Mouse (Mus musculus): ENCODE results near the gene Exosc7. TPM values are rescaled to one million over a fixed set of nuclear protein-coding genes. Genes with fewer than 3 reads are reported as not detected.

Exosc7 gene
- polyA plus RNA-seq, 1 experiment from 2014 or later: 137 TPM

- Histone ChIP-seq H3K27ac (ENCODE audit: low read length) (no peak overlapping the region), H3K36me3 (ENCODE audit: insufficient read depth, low read length) (peaks cover 66% of the 10 kb centered on the region), H3K9me3 (ENCODE audit: low read length) (no peaks in the 10 kb centered on the region; the same call in 1 of the 2 replicates), H3K4me2 (replicated peaks; ENCODE audit: low read depth, low read length) (no peak overlapping the region), H3K9ac (replicated peaks; ENCODE audit: low read length) (no peak overlapping the region), H3K4me1 (ENCODE audit: insufficient read depth, low read length) (peaks cover 7% of the 10 kb centered on the region), H3K4me3 (ENCODE audit: low read length) (no peak overlapping the region), H3K27me3 (ENCODE audit: insufficient read depth, low read length) (no peaks in the 10 kb centered on the region)
- WGBS: 75% methylated on average over 7 of the region's 7 CpGs
- 0 out of 2 replicates have a peak, but pooled peaks have one; percentile 16 for ATAC-seq (ENCODE audit: low FRiP score, low TSS enrichment)
Measured at GRCm38 (mm10) chr9:123136953-123137682, 24.1 kb downstream of the Exosc7 start.

GRCm38 (mm10) chr9:123138891-123139474, 26.0 kb downstream of the Exosc7 start:
- H3K9me3 ChIP-seq (ENCODE audit: low read length): peaks cover 9% of the 10 kb centered on the region; the same call in 1 of the 2 replicates
- ATAC-seq (ENCODE audit: low FRiP score, low TSS enrichment): peak; percentile 87
- H3K4me2 ChIP-seq (replicated peaks; ENCODE audit: low read depth, low read length): no peak overlapping the region
- peaks cover 68% of the 10 kb centered on the region for H3K36me3 ChIP-seq (ENCODE audit: insufficient read depth, low read length)
- 54% methylated on average over 5 of the region's 5 CpGs for WGBS
- no peaks in the 10 kb centered on the region for H3K27me3 ChIP-seq (ENCODE audit: insufficient read depth, low read length)
- H3K27ac ChIP-seq (ENCODE audit: low read length): peak overlapping the region; percentile 68
- peaks cover 7% of the 10 kb centered on the region for H3K4me1 ChIP-seq (ENCODE audit: insufficient read depth, low read length)
- no peak overlapping the region for H3K4me3 ChIP-seq (ENCODE audit: low read length)
- H3K9ac ChIP-seq (replicated peaks; ENCODE audit: low read length): no peak overlapping the region

GRCm38 (mm10) chr9:123139887-123140614, 27.0 kb downstream of the Exosc7 start:
- Histone ChIP-seq H3K36me3 (ENCODE audit: insufficient read depth, low read length) (peaks cover 65% of the 10 kb centered on the region), H3K4me1 (ENCODE audit: insufficient read depth, low read length) (peaks cover 7% of the 10 kb centered on the region), H3K4me2 (replicated peaks; ENCODE audit: low read depth, low read length) (no peak overlapping the region), H3K4me3 (ENCODE audit: low read length) (no peak overlapping the region), H3K27me3 (ENCODE audit: insufficient read depth, low read length) (no peaks in the 10 kb centered on the region), H3K27ac (ENCODE audit: low read length) (peak overlapping the region; percentile 68), H3K9ac (replicated peaks; ENCODE audit: low read length) (no peak overlapping the region), H3K9me3 (ENCODE audit: low read length) (peaks cover 13% of the 10 kb centered on the region; the same call in 1 of the 2 replicates)
- ATAC-seq (ENCODE audit: low FRiP score, low TSS enrichment): no peak
- 75% methylated on average over 4 of the region's 4 CpGs for WGBS

GRCm38 (mm10) chr9:123148430-123148829, 35.4 kb downstream of the Exosc7 start:
- WGBS: 63% methylated on average over 5 of the region's 5 CpGs
- no peak overlapping the region for H3K4me3 ChIP-seq (ENCODE audit: low read length)
- peaks cover 9% of the 10 kb centered on the region; the same call in 1 of the 2 replicates for H3K36me3 ChIP-seq (ENCODE audit: insufficient read depth, low read length)
- ATAC-seq (ENCODE audit: low FRiP score, low TSS enrichment): no peak
- no peaks in the 10 kb centered on the region for H3K4me1 ChIP-seq (ENCODE audit: insufficient read depth, low read length)
- no peak overlapping the region for H3K9ac ChIP-seq (replicated peaks; ENCODE audit: low read length)
- H3K27me3 ChIP-seq (ENCODE audit: insufficient read depth, low read length): no peaks in the 10 kb centered on the region
- H3K27ac ChIP-seq (ENCODE audit: low read length): no peak overlapping the region
- H3K9me3 ChIP-seq (ENCODE audit: low read length): peaks cover 11% of the 10 kb centered on the region; the same call in 1 of the 2 replicates
- no peak overlapping the region for H3K4me2 ChIP-seq (replicated peaks; ENCODE audit: low read depth, low read length)

GRCm38 (mm10) chr9:123150241-123151020, 37.4 kb downstream of the Exosc7 start, which contains the start of gene Clec3b:
Gene Clec3b (plus strand): TSS chr9:123150946.
- ATAC-seq (ENCODE audit: low FRiP score, low TSS enrichment): no peak
- Histone ChIP-seq H3K9me3 (ENCODE audit: low read length) (peaks cover 2% of the 10 kb centered on the region; the same call in 1 of the 2 replicates), H3K4me3 (ENCODE audit: low read length) (no peak within 1 kb of the TSS), H3K9ac (replicated peaks; ENCODE audit: low read length) (no peak within 1 kb of the TSS), H3K4me1 (ENCODE audit: insufficient read depth, low read length) (no peaks in the 10 kb centered on the region), H3K27ac (ENCODE audit: low read length) (0 out of 2 replicates have a peak within 1 kb of the TSS, but pooled peaks have one; percentile 7), H3K4me2 (replicated peaks; ENCODE audit: low read depth, low read length) (no peak within 1 kb of the TSS), H3K27me3 (ENCODE audit: insufficient read depth, low read length) (no peaks in the 10 kb centered on the region), H3K36me3 (ENCODE audit: insufficient read depth, low read length) (no peaks in the 10 kb centered on the region)
- 85% methylated on average over 5 of the region's 5 CpGs for WGBS

- no peak overlapping the region for H3K4me2 ChIP-seq (replicated peaks; ENCODE audit: low read depth, low read length)
- no peaks in the 10 kb centered on the region for H3K27me3 ChIP-seq (ENCODE audit: insufficient read depth, low read length)
- H3K4me1 ChIP-seq (ENCODE audit: insufficient read depth, low read length): no peaks in the 10 kb centered on the region
- no peak for ATAC-seq (ENCODE audit: low FRiP score, low TSS enrichment)
- no peak overlapping the region for H3K4me3 ChIP-seq (ENCODE audit: low read length)
- WGBS: 25% methylated on average over 1 of the region's 1 CpGs
- H3K27ac ChIP-seq (ENCODE audit: low read length): 0 out of 2 replicates have a peak overlapping the region, but pooled peaks have one; percentile 7
- no peaks in the 10 kb centered on the region for H3K36me3 ChIP-seq (ENCODE audit: insufficient read depth, low read length)
- no peaks in the 10 kb centered on the region for H3K9me3 ChIP-seq (ENCODE audit: low read length)
- no peak overlapping the region for H3K9ac ChIP-seq (replicated peaks; ENCODE audit: low read length)
Measured at GRCm38 (mm10) chr9:123151561-123151960, 38.5 kb downstream of the Exosc7 start.

GRCm38 (mm10) chr9:123152026-123152425, 39.0 kb downstream of the Exosc7 start:
- Histone ChIP-seq H3K9ac (replicated peaks; ENCODE audit: low read length) (no peak overlapping the region), H3K9me3 (ENCODE audit: low read length) (no peaks in the 10 kb centered on the region), H3K4me2 (replicated peaks; ENCODE audit: low read depth, low read length) (no peak overlapping the region), H3K4me3 (ENCODE audit: low read length) (no peak overlapping the region), H3K4me1 (ENCODE audit: insufficient read depth, low read length) (0 out of 2 replicates have a peak, but pooled peaks cover 2% of the 10 kb centered on the region), H3K27ac (ENCODE audit: low read length) (no peak overlapping the region), H3K36me3 (ENCODE audit: insufficient read depth, low read length) (no peaks in the 10 kb centered on the region), H3K27me3 (ENCODE audit: insufficient read depth, low read length) (no peaks in the 10 kb centered on the region)
- WGBS: 69% methylated on average over 3 of the region's 3 CpGs
- no peak for ATAC-seq (ENCODE audit: low FRiP score, low TSS enrichment)

GRCm38 (mm10) chr9:123153121-123153520, 40.1 kb downstream of the Exosc7 start:
- Histone ChIP-seq H3K4me1 (ENCODE audit: insufficient read depth, low read length) (0 out of 2 replicates have a peak, but pooled peaks cover 3% of the 10 kb centered on the region), H3K4me3 (ENCODE audit: low read length) (no peak overlapping the region), H3K27ac (ENCODE audit: low read length) (no peak overlapping the region), H3K4me2 (replicated peaks; ENCODE audit: low read depth, low read length) (no peak overlapping the region), H3K9ac (replicated peaks; ENCODE audit: low read length) (no peak overlapping the region), H3K27me3 (ENCODE audit: insufficient read depth, low read length) (no peaks in the 10 kb centered on the region), H3K36me3 (ENCODE audit: insufficient read depth, low read length) (no peaks in the 10 kb centered on the region), H3K9me3 (ENCODE audit: low read length) (no peaks in the 10 kb centered on the region)
- 92% methylated on average over 2 of the region's 2 CpGs for WGBS
- ATAC-seq (ENCODE audit: low FRiP score, low TSS enrichment): no peak

GRCm38 (mm10) chr9:123156910-123157361, 43.9 kb downstream of the Exosc7 start:
- no peaks in the 10 kb centered on the region for H3K36me3 ChIP-seq (ENCODE audit: insufficient read depth, low read length)
- peak; percentile 60; the same call in 1 of the 2 replicates for ATAC-seq (ENCODE audit: low FRiP score, low TSS enrichment)
- H3K4me1 ChIP-seq (ENCODE audit: insufficient read depth, low read length): 0 out of 2 replicates have a peak, but pooled peaks cover 3% of the 10 kb centered on the region
- no peaks in the 10 kb centered on the region for H3K27me3 ChIP-seq (ENCODE audit: insufficient read depth, low read length)
- peak overlapping the region; percentile 48 for H3K4me2 ChIP-seq (replicated peaks; ENCODE audit: low read depth, low read length)
- H3K9ac ChIP-seq (replicated peaks; ENCODE audit: low read length): peak overlapping the region; percentile 46; the same call in 1 of the 2 replicates
- H3K9me3 ChIP-seq (ENCODE audit: low read length): no peaks in the 10 kb centered on the region
- 47% methylated on average over 30 of the region's 30 CpGs for WGBS
- peak overlapping the region; percentile 28 for H3K4me3 ChIP-seq (ENCODE audit: low read length)
- H3K27ac ChIP-seq (ENCODE audit: low read length): no peak overlapping the region

Measured in kidney, embryonic 16.5 days (tissue).